Mouse (Mus musculus): ENCODE results near the gene Rer1. TPM values are rescaled to one million over a fixed set of nuclear protein-coding genes. Genes with fewer than 3 reads are reported as not detected.

The Rer1 gene
- polyA plus RNA-seq, 1 experiment: 37.7 TPM

DNA sequence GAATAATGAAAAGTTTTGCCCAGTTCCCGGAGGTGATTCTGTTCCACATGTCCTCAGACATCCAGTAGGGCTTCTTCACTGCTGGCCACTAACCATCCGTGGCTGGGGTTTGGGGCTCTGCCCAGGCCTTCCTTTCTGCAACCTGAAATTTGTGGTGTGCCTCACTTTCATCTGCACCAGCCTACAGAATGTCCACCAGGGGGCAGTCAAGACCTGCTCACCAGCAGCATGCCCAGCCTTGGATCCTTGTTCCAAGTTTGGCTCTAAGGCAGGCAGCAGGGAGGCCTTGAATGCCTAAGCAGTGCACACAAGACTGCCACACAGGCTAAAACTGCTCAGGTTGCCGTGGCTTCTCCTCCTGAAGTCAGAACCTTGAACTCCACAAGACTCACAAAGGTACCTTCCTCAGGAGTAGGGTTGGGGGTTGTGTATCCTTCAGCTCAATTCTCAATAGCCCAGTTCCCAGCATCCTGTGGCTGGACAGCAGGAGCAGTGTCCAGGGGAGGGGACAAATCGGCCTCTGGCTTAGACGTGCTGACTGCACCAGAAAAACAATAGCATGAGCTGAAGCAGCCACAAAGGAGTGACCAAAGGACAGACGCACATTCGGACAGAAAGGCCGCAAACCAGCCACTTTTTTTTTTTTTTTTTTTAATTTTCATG lies 9.2 kb upstream of the Rer1 start:
- Histone ChIP-seq H3K36me3 (ENCODE audit: control insufficient read depth, insufficient read depth, low read length) (no peaks in the 10 kb centered on the region), H3K27me3 (ENCODE audit: control insufficient read depth, insufficient read depth, low read length) (no peaks in the 10 kb centered on the region), H3K4me3 (ENCODE audit: extremely low read depth, insufficient read depth, insufficient read length) (no peak overlapping the region), H3K4me1 (ENCODE audit: control insufficient read depth, insufficient read depth, insufficient read length) (peaks cover 3% of the 10 kb centered on the region; the same call in 1 of the 2 replicates), H3K27ac (ENCODE audit: insufficient read depth, low read length) (no peak overlapping the region)
- peak; percentile 61 to 66 for DNase-seq (ENCODE audit: low read depth in 1 of 2, low spot score in 2 of 2)
- TF ChIP-seq CTCF (IDR thresholded peaks at IDR 0.05; ENCODE audit: extremely low read depth, insufficient read depth, insufficient read length, insufficient replicate concordance) (peak; percentile 94; the same call in 1 of the 2 replicates), POLR2A (IDR thresholded peaks at IDR 0.05; ENCODE audit: low read depth, low read length) (no peak)
- WGBS: 46% methylated on average over 8 of the region's 8 CpGs

DNA sequence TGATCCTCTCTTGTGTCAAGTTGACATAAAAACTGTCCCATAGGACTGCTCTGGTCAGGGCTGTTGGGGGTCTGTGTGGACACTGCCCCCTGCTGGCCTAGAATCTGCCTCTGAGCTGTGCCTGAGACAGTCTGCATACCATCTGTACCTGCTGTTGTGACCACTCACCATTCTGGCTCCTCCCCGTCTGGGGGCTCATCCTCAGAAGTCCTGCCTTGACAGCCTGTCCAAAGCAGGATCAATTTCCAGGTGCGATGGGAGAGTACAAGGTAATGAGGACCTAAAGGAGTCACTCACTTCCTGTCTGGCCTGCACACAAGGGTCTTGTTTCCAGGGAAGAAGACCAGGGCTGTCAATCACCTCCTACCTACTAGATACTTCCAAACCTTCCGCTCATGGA lies 8.4 kb upstream of the Rer1 start:
- no peaks in the 10 kb centered on the region for H3K36me3 ChIP-seq (ENCODE audit: control insufficient read depth, insufficient read depth, low read length)
- peak; percentile 27 to 60 for DNase-seq (ENCODE audit: low read depth in 1 of 2, low spot score in 2 of 2)
- no peaks in the 10 kb centered on the region for H3K27me3 ChIP-seq (ENCODE audit: control insufficient read depth, insufficient read depth, low read length)
- H3K4me3 ChIP-seq (ENCODE audit: extremely low read depth, insufficient read depth, insufficient read length): no peak overlapping the region
- TF ChIP-seq POLR2A (IDR thresholded peaks at IDR 0.05; ENCODE audit: low read depth, low read length): no peak
- peak; percentile 65; the same call in 1 of the 2 replicates for TF ChIP-seq CTCF (IDR thresholded peaks at IDR 0.05; ENCODE audit: extremely low read depth, insufficient read depth, insufficient read length, insufficient replicate concordance)
- 74% methylated on average over 3 of the region's 3 CpGs for WGBS
- H3K4me1 ChIP-seq (ENCODE audit: control insufficient read depth, insufficient read depth, insufficient read length): peaks cover 3% of the 10 kb centered on the region; the same call in 1 of the 2 replicates
- peak overlapping the region; percentile 34; the same call in 1 of the 2 replicates for H3K27ac ChIP-seq (ENCODE audit: insufficient read depth, low read length)

DNA sequence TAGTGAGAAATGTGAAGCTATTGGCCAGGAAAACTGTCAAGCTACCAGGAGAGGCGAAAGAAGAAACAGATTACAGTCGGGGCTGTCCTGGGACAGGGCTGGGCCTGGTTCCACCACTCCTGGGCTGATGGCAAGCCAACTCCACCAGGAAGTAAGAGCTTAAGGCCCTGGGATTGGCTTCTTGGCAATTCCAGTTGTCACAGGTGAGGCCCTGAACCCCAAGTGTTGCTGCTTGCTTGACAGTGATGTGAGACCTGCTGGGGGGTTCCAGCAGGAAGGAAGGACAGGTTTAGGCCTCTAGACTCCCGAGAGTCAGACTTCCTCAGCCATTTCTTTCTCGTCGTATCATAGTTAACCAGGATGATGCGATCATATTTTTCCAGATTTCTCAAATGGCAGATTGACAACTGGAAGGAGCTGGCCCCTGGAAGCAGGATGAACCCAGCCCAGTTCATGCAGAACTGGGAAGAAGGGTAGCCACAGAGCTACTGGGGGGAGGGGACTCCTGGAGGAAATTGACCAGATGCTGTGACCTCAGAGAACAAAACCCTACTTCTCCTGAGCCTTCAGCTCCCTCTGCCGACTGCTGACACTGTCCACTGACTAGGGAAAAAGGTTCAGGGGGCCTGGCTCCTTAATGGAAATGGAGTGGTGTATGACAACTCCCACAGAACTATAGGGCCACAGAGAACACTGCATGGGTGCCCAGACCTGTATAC lies 7.4 kb upstream of the Rer1 start:
- H3K27ac ChIP-seq (ENCODE audit: insufficient read depth, low read length): 0 out of 2 replicates have a peak overlapping the region, but pooled peaks have one; percentile 34
- no peak overlapping the region for H3K4me3 ChIP-seq (ENCODE audit: extremely low read depth, insufficient read depth, insufficient read length)
- no peaks in the 10 kb centered on the region for H3K36me3 ChIP-seq (ENCODE audit: control insufficient read depth, insufficient read depth, low read length)
- TF ChIP-seq CTCF (IDR thresholded peaks at IDR 0.05; ENCODE audit: extremely low read depth, insufficient read depth, insufficient read length, insufficient replicate concordance): no peak
- no peak for TF ChIP-seq POLR2A (IDR thresholded peaks at IDR 0.05; ENCODE audit: low read depth, low read length)
- WGBS: 82% methylated on average over 7 of the region's 7 CpGs
- H3K27me3 ChIP-seq (ENCODE audit: control insufficient read depth, insufficient read depth, low read length): no peaks in the 10 kb centered on the region
- DNase-seq (ENCODE audit: low read depth in 1 of 2, low spot score in 2 of 2): no peak
- peaks cover 3% of the 10 kb centered on the region; the same call in 1 of the 2 replicates for H3K4me1 ChIP-seq (ENCODE audit: control insufficient read depth, insufficient read depth, insufficient read length)

DNA sequence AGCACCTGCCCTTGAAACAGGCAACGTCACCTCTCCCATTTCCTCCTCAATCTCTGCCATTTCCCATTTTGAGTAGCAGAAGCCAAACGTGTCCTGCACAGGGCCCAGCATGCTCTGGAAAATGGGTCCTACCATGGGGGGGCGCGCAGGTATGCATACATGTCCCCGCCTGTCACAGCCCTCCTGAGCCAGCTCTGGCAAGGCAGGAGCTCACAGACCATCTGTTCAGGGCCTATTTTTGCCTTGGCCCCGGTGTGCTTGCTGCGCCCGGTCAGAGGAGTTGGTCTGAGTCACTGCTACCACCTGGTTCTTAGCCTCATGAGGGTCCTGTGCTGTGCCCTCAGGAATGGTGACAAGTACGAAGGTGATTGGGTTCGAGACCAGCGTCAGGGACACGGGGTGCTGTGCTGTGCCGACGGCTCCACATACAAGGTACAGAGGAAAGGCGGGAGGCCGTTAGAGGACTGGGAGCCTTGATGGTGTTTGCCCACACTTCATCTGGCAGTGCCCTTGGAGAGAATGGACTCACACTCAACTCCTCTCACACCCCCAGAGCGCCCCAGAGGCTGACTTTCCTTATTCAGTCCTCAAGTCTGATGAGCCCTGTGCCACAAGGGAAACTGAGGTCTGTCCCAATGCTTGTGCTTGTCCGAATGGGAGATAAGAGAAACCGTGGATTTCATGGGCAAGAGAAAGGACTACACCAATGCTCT lies 6.7 kb upstream of the Rer1 start:
- DNase-seq (ENCODE audit: low read depth in 1 of 2, low spot score in 2 of 2): no peak
- Histone ChIP-seq H3K27ac (ENCODE audit: insufficient read depth, low read length) (no peak overlapping the region), H3K4me1 (ENCODE audit: control insufficient read depth, insufficient read depth, insufficient read length) (peaks cover 3% of the 10 kb centered on the region; the same call in 1 of the 2 replicates), H3K27me3 (ENCODE audit: control insufficient read depth, insufficient read depth, low read length) (no peaks in the 10 kb centered on the region), H3K4me3 (ENCODE audit: extremely low read depth, insufficient read depth, insufficient read length) (no peak overlapping the region), H3K36me3 (ENCODE audit: control insufficient read depth, insufficient read depth, low read length) (no peaks in the 10 kb centered on the region)
- TF ChIP-seq POLR2A (IDR thresholded peaks at IDR 0.05; ENCODE audit: low read depth, low read length) (no peak), CTCF (IDR thresholded peaks at IDR 0.05; ENCODE audit: extremely low read depth, insufficient read depth, insufficient read length, insufficient replicate concordance) (no peak)
- 92% methylated on average over 19 of the region's 19 CpGs for WGBS

DNA sequence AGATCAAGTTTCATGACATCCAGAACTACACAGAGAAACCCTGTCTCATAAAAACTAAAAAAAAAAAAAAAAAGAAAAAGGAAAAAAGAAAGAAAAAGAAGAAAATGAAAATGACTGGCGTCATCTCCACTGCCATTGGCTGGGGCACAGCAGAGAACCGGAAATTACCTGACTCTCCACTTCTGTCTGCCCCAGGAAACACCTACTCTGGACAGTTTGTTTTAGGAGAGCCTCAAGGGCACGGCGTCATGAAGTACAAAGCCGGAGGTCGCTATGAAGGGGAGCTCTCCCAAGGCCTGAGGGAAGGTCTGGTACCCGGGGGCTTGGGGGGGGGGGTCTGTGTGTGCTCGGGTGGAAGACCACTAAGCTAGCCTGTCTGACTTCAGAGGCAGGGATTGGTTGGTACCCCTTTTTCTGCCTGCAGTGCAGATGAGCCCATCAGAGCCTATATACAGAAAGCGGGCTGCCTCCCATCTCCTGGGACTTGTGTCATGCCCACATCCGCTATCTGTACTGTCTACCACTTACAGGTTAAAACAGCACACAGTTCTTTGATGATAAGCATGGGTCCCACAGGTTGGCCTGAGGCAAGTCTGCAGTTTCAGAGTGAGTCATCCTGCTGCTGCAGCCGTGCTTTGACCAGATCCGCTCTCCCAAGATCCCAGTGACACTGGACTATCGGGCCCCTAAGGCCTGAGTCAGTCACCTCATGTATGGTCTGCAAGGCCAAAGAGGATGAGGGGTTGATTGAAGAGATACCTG lies 4.7 kb upstream of the Rer1 start:
- TF ChIP-seq POLR2A (IDR thresholded peaks at IDR 0.05; ENCODE audit: low read depth, low read length): no peak
- no peak for TF ChIP-seq CTCF (IDR thresholded peaks at IDR 0.05; ENCODE audit: extremely low read depth, insufficient read depth, insufficient read length, insufficient replicate concordance)
- Histone ChIP-seq H3K36me3 (ENCODE audit: control insufficient read depth, insufficient read depth, low read length) (no peaks in the 10 kb centered on the region), H3K27ac (ENCODE audit: insufficient read depth, low read length) (no peak overlapping the region), H3K27me3 (ENCODE audit: control insufficient read depth, insufficient read depth, low read length) (no peaks in the 10 kb centered on the region), H3K4me1 (ENCODE audit: control insufficient read depth, insufficient read depth, insufficient read length) (peaks cover 11% of the 10 kb centered on the region; the same call in 1 of the 2 replicates), H3K4me3 (ENCODE audit: extremely low read depth, insufficient read depth, insufficient read length) (no peak overlapping the region)
- WGBS: 84% methylated on average over 13 of the region's 13 CpGs
- no peak for DNase-seq (ENCODE audit: low read depth in 1 of 2, low spot score in 2 of 2)

DNA sequence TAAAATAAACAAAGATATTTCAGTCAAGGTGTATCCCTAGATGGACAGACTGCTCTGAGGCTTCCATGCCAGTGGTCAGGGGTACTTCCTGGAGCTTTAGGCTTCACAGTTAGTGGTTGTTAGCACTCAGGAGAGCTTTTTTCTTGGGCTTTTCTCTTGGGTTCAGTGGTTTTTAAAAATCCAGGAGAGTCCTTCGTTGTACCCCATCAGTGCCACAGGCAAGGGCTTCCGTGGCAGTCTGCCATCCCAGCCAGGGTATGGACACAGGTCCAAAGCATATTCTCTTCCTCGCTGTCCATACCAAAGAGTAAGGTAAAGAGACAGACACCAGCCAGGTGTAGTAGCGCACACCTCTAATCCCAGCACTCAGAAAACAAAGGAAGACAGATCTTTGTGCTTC lies 4.0 kb upstream of the Rer1 start:
- Histone ChIP-seq H3K36me3 (ENCODE audit: control insufficient read depth, insufficient read depth, low read length) (no peaks in the 10 kb centered on the region), H3K4me3 (ENCODE audit: extremely low read depth, insufficient read depth, insufficient read length) (no peak overlapping the region), H3K27me3 (ENCODE audit: control insufficient read depth, insufficient read depth, low read length) (no peaks in the 10 kb centered on the region), H3K27ac (ENCODE audit: insufficient read depth, low read length) (no peak overlapping the region), H3K4me1 (ENCODE audit: control insufficient read depth, insufficient read depth, insufficient read length) (peaks cover 11% of the 10 kb centered on the region; the same call in 1 of the 2 replicates)
- no peak for DNase-seq (ENCODE audit: low read depth in 1 of 2, low spot score in 2 of 2)
- WGBS: 92% methylated on average over 4 of the region's 4 CpGs
- TF ChIP-seq CTCF (IDR thresholded peaks at IDR 0.05; ENCODE audit: extremely low read depth, insufficient read depth, insufficient read length, insufficient replicate concordance) (no peak), POLR2A (IDR thresholded peaks at IDR 0.05; ENCODE audit: low read depth, low read length) (no peak)
